Mouse (Mus musculus): ENCODE data around the gene Mtus2.

Gene Mtus2

DNA sequence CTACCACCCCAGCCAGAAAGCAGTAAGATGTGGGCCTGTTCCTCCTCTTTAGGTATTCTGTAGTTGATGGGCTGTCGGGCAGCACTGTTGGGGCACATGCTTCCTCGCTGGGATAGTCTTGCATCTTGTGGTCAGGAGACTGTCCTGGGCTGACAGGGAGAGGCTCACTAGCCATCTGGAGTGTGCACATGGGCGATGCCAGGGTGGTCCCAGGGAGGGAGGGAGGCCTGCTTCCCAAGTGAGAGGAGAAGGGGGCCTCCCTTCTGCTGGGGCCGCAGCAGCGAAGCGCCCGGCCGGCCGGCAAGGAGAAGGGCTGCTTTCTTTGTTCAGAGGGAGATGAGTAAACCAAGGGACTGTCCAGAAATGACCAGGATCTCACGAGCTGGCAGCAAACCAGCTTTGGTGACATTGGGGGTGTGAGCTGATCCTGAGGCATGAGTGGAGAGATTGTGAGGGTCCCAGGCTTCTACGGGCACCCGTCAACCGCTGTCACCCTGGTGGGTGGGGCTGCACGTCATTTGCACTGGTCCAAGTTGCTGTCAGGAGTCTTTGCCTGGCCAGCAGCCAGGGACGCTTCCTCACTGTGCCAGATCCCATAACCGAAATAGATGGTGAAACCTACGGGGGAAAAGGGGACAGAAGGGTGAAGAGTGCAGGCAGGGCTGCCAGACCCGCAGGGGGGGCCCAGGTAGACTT lies 375.0 kb downstream of the Mtus2 start:
- in situ Hi-C loops (cut with MboI, MseI) = loop anchor here in 1 of 2 experiments (5.0 to 25.0 kb wide), 2 partner anchors 115 to 1395 kb away; partner anchors contain the start of gene Gtf3a

DNA sequence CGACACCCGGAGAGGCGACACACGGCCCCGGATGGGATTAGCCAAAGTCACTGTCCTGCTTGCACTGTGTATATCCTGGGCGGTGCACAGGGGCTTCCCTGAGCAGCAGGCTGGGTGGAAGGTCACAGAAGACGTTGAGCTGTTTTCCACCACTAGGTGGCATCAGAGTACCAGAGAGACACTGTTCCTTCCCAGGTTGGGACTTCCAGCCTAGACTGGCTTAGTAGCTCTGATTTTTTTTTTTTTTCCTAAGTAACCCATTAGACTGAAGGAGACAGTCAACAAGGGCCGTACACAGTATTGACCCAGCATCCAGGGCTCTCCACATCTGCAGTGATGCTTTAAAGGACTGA lies 375.5 kb downstream of the Mtus2 start:
- in situ Hi-C loops (cut with MboI, MseI) = loop anchor here in 1 of 2 experiments (5.0 to 25.0 kb wide), 2 partner anchors 115 to 1395 kb away; partner anchors contain the start of gene Gtf3a

DNA sequence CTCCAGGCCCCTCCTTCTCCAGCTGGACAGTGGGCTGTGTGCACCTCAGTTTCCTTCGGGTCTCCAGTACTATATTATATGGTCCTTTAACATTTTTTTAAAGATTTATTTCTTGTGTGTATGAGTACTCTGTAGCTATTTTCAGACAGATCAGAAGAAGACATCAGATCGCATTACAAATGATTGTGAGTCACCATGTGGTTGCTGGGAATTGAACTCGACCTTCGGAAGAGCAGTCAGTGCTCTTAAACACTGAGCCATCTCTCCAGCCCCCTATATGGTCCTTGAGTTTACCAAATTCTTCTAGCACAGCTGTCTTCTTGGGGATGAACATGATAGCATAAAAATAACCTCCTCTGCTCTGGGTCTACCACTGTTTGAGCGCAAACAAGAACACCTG lies 382.0 kb downstream of the Mtus2 start:
- in situ Hi-C loops (cut with MboI, MseI) = loop anchor here in 1 of 2 experiments (25.0 kb wide), 1 partner anchor 1402 kb away; the partner anchor contains the start of gene Gtf3a

DNA sequence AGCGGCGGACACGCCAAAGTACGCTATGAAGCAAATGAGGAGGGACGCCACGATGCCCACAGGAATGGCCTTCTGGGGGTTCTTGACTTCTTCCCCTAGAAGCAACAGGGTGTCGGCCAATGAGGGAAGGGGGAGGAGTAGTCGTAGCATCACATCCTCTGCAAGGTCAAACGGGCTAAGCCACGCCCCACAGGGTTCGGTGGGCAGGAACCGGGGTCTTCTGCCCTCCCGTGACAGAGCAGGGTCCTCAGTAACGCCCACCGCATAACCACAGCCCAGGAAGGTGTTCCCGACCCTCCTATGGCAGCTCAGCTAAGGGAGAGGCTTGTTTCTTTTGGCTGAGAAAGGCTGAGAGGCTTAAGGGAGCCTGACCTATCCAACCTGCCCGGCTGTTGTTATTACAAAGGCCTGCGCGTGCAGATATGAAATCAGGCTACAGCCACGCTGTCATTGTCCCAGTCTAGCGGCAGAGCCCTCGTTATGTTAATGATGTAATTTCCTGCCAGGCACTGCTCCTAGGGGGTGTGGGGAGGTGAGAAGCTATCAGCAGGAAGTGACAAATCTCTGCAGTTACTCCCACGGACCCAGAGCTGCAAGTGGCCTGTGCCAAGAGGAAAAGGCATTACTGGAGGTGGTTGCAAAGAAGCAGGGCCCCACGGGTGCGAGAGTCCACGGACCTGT lies 385.1 kb downstream of the Mtus2 start:
- in situ Hi-C loops (cut with MboI, MseI) = loop anchor here in 1 of 2 experiments (25.0 kb wide), 1 partner anchor 1405 kb away; the partner anchor contains the start of gene Gtf3a

DNA sequence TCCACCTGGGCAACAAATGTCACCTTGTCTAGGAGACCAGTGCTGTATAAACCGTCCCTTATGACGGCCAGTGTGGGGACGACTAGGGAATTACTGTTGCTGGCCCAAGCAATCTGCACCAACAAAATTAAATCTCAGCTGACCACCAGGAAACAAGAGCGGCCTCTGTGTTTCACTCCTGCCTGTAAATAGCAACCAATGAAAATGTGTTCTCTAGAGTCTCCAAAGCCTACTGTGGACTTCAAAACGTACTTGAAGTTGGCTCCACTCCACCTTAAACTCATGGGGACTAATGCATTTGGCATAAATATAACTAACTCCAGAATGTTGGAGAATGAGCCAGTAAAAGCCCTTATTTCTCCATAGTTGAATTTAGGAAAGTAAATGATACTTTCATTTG lies 387.3 kb downstream of the Mtus2 start:
- in situ Hi-C loops (cut with MboI, MseI) = loop anchor here in 1 of 2 experiments (25.0 kb wide), 1 partner anchor 1407 kb away; the partner anchor contains the start of gene Gtf3a

DNA sequence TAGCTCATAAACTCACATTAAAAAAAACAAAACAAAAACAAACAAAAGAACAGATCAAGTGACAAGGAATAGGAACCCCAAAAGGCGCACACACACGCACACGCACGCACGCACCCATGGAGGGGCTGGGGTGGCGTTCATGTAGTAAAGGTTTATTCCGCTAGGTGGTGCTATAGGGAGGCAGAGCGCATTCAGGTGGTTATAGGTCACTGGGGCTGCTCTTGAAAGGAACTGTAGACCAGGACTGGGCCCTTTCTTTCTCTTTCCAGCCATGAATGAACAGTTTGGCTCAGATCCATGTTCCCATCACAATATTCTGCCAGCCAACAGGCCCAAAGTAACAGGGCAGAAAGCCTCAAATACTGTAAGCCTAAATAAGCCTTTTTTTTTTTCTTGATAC lies 389.4 kb downstream of the Mtus2 start:
- in situ Hi-C loops (cut with MboI, MseI) = loop anchor here in 1 of 2 experiments (25.0 kb wide), 1 partner anchor 1409 kb away; the partner anchor contains the start of gene Gtf3a

DNA sequence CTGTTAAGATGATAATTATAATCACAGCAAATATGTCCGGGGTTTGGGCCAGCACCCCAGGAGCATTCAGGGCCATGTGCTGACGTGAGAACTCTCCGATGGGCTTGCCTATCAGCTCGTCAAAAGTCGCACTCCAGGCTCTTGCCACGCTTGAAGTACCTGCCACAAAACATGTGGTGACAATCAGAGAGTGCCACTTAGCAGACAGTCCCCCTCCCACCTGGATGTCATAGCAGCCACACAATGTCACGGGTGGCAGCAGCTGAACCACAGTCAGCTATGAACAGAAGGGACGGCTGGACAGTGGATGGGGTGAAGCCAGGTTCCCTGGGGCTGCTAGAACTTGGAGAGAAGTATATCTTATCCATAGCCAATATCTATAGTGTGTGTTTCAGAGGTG lies 391.0 kb downstream of the Mtus2 start:
- in situ Hi-C loops (cut with MboI, MseI) = loop anchor here in 1 of 2 experiments (25.0 kb wide), 1 partner anchor 1411 kb away; the partner anchor contains the start of gene Gtf3a

DNA sequence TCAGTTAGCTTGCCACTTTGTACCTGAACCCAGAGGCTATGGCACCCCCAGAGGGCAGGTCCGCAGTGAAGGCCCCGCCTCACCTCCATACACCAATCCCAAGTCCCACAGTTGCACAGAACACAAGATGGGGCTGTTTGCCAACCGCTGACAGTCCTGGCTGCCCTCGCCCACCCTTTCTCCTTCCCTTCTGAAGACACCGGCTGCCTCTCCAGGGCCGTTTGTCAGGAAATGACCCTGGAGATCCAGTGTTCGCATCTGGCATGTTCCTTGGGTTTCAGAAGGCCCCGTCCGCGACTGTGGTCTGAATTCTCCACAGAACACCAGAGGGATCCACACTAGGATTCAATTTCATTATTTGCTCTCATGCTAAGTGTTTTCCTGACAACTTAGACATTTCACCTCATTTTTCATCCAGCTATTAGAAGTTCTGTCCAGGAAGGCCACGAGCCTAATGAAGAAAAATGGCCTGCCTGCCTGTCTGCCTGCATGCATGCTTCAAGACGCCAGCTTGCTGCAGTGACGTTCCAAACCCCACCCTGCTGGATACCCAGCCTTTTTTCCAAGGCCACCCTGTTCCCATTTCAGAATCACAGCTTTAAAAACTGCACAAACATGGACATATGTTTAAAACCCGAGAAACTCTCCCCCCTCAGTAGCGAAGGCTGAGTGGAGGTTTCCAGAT lies 392.3 kb downstream of the Mtus2 start:
- in situ Hi-C loops (cut with MboI, MseI) = loop anchor here in 1 of 2 experiments (25.0 kb wide), 1 partner anchor 1412 kb away; the partner anchor contains the start of gene Gtf3a

DNA sequence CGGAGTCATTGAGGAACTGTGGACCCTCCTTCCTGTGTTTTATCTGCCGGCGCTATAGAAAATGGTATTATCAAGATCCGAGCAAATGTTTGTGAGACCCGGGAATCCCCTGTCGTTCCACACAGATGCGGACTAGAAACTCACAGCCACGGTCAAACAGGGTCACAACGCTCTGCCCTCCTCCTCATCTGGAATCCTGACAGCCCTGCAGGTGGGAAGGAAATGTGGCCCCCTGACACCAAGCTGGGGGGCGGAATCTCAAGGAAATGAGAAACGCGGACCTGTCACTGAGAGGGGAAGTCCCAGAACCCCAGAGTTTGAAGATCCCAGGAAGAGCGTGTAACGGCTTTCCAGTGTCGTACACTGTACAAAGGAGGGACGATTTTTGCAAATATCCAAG lies 396.3 kb downstream of the Mtus2 start:
- in situ Hi-C loops (cut with MboI, MseI) = no loop called here

DNA sequence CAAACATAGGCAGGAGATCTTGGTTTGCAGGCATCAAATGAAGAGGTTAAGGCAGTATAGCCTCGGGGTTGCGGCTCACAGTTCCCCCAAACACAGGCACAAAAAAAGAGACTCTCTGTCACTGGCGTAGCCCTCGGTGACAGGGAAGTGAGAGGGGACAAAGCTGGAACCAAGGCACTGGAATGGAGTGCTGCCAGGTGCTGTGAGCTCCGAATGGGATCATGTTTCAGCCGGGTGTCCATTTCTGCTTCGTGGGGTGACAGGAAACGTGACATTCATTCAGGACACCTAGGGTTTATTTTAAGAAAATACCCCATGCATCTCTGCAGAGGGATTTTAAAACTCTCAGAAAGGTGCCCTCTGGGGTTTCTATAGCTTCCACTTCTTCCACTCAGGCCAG lies 397.4 kb downstream of the Mtus2 start:
- in situ Hi-C loops (cut with MboI, MseI) = no loop called here

DNA sequence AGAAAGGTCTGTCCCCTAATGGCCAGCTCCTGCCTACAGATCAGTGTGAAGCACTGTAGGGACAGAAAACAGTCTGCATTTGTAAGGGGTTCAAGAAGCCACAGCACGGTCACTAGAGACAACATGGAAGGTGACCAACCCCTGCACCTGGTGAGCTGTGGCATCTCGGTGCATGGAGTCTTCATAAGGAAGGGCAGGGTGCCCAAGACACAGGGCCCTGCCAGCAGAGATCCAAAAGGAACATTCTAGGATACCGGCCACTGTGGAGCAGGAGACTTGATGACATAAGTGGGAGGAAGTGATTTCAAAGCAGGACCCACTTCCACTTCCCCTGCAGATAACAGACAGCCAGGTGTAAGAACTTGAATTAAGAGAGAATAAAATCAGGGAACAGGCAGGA lies 398.7 kb downstream of the Mtus2 start:
- in situ Hi-C loops (cut with MboI, MseI) = no loop called here

DNA sequence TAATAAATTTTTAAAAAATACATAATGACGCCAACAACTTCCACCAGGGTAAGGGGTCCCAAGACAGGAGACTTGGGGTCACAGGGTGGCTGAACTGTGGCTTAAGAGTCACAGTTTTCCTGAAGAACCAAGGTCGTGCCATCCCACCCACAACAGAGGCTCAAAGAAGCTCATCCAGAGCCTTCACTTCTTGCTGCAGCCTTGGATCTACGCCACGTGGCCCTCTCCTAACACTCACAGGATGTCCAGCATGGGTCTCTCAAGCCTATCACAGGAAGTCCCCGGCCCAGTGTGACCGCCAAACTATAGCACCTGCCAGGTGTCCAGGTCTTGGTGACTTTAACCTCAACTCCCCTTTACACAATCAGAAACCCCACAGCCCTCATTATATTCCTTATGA lies 400.0 kb downstream of the Mtus2 start:
- in situ Hi-C loops (cut with MboI, MseI) = no loop called here

DNA sequence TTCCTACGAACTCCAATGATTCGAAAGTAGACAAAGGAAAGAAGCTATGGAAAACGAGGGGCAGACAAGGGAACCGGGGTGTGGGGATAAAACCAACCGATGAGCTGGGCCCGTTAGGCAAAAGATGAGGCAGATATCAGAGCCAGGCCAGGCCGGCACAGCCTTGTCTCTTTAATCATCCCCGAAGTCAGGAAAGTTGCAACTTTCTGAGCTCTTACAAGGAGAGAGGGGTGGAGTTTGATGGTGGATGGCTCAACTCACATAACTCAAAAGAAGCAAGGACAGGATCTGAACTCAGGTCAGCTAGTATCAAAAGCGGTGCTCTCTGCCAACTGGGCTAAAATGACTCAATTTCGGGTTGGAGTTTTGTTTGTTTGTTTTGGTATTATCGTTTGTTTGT lies 402.0 kb downstream of the Mtus2 start:
- in situ Hi-C loops (cut with MboI, MseI) = no loop called here

DNA sequence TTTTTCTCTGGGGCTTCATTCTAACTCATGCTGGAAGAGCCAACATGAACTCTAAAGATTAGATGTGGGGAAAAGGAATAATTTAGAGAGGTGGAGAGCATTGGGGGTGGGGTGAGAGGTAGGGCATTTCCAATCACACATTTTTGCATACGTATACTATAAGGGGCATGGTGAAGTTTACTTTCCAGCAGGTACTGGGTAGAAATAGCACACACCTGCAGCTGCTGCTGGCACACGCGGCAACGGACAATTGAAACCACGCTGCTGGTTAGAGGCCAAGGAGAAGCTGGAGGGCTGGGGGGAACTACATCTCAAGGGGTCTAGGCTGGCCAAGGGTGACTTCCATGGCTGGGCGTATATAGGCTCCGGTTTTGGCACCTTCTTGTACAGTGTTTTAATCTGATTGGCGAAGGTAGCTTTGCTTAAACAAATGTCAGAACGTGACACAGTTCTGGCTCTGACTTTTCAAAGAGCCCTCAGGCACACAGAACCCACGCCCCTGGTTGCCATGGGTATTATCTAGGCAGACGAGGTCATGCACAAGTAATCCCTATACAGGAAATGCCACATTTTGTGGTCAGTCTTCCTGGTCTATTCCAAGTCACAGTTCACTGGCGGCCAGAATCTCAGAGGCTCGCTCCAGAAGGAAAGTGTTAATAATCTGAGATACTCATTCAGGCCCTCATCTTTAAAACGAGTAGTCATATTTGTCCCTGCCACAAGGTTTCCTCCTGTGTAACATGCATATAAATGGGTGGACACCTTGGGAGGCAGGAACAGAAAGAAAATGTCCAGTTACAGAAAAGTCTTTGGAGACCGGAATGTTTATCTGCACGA lies 404.0 kb downstream of the Mtus2 start:
- in situ Hi-C loops (cut with MboI, MseI) = no loop called here

DNA sequence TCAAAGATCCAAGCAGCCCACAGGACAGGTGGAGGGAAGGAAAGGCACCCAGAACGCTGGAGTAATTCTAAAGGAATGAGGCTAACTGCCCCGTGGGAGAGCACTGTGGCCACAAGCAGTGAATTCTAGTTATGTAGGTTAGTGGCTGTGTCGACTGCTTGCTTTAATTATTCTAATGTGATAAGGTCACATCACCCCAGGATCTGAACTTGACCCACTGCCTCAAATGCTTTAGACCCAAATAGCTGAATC lies 404.6 kb downstream of the Mtus2 start:
- in situ Hi-C loops (cut with MboI, MseI) = no loop called here

DNA sequence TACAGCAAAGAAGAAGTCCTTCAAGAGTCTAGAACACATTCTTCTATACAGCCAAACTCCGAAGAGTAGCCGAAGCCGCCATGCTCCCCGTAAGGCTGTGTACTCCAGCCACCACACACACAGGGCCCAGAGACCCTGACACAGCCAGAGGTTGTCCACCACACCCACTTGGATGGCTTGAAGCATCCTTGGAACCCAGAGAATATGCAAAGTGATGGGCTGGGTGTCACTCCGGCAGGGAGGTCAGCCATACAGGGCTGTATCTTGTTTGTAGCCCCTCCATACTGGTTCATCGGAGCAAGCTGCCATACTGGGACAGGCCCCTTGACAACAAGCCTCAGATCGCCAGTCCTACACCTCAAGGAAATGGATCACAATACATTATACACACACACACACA lies 405.2 kb downstream of the Mtus2 start:
- in situ Hi-C loops (cut with MboI, MseI) = no loop called here

DNA sequence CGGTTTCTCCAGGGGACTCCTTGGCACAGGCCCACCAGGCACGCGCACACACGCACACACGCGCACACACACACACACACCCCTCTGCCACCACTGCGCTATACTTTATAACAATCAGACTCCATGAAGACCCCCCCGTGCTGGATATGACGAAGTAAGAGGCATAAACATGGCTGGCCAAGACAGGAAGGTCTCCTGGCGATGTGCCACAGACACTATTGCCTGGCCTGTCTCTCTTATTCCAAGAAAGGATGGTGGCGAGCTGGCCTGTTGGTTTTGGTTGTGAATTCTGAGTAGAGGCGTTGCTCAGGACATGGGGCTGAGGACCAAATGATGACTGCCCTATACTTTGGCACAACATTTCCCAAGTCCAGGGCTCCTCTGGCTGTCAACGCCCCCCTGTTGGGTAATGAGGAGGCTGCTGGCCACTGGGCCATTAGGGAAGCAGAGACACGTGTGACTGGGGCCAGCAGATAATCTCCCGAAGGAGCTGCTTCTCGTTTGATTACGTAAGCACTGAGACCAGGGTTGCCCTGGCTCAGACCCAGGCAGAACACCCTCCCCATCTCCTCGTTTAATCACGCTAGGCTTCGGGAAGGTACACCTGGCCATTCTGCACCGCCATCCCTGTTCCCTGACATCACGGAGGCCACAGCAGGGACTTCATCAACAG lies 406.5 kb downstream of the Mtus2 start:
- in situ Hi-C loops (cut with MboI, MseI) = no loop called here
